Mouse (Mus musculus): Measurements from ENCODE around the gene Ugt1a10.

The Ugt1a10 gene

GRCm38 (mm10) chr1:88217576-88217975 lies 162.4 kb downstream of the Ugt1a10 start:
- no peak for TF ChIP-seq GATA4 (IDR thresholded peaks at IDR 0.05; ENCODE audit: insufficient replicate concordance, low read length)

- no peak for TF ChIP-seq GATA4 (IDR thresholded peaks at IDR 0.05; ENCODE audit: insufficient replicate concordance, low read length)
Observed at GRCm38 (mm10) chr1:88218051-88218450, 162.9 kb downstream of the Ugt1a10 start.

DNA sequence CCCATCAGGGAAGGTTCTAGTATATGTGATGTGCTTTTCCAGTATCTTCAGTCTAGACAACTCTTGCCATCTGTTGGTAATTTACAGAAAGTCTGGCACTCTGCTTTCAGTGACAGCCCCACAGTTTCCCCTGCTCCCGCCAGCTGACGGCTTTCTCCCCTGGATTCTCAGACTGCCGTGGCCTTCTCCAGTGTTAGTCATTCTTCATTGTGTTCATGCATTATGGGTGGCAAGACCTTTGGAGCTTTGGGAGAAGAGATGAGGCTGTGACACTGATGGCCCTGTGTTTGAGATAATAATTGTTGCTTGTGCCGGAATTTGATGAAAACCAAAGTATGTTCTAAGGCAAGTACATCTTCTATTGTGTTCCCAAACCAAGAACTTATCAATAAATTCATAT lies 163.4 kb downstream of the Ugt1a10 start:
- no peak for TF ChIP-seq GATA4 (IDR thresholded peaks at IDR 0.05; ENCODE audit: insufficient replicate concordance, low read length)

DNA sequence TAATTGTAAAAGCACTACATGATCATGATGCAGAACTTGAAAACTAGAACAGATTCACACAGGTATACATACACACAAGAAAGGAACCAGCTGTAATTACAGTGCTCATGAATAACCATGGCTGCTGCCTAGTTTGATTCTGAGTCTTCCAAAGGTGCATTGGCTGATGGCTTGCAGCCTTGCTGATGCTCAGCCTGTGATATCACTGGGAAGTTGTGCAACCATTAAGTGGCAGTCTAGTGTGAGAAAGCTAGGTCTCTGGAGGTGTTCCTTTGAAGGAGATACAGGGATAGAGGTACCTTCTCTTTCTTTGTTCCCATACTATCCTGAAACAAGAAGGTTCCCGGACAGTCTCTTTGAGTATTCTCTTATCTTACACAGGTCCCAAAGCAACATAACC lies 163.9 kb downstream of the Ugt1a10 start:
- TF ChIP-seq GATA4 (IDR thresholded peaks at IDR 0.05; ENCODE audit: insufficient replicate concordance, low read length): no peak

DNA sequence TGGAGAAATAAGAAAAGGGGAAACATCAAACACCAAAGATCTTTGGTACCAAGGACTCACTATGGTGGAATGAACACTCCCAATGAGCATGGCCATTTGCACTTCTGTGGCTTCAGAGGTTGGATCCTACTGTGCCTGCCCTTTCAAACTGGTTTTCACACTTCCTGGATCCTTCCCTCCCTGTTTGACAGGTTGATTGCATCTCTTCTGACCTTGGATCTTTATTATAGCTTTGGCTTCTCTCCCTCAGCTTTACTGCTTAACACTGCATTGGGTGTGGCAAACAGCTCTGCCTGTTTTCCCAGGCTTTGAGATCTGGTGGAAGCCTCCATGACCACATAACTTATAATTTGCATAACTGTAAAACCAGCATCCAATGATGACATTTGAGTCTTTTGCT lies 165.1 kb downstream of the Ugt1a10 start:
- TF ChIP-seq GATA4 (IDR thresholded peaks at IDR 0.05; ENCODE audit: insufficient replicate concordance, low read length): no peak

DNA sequence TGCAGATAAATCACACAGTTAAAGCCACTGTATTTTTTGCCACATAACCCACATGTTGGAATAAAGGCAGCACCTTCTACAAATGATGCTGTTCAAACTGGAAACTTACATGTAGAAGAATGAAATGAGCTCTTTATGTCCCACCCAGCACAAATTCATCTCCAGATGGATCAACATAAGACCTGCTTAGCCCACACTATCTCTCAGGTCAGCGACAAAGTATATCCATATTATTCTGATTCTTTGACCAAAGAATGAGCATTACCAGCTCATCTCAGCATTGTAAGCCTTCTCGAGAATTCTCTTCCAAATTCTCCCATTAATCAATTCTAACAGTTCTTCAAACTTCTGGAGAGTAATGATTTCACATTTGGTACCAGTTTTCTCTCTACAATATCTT lies 167.0 kb downstream of the Ugt1a10 start:
- no peak for TF ChIP-seq GATA4 (IDR thresholded peaks at IDR 0.05; ENCODE audit: insufficient replicate concordance, low read length)

GRCm38 (mm10) chr1:88223591-88223990 lies 168.4 kb downstream of the Ugt1a10 start:
- TF ChIP-seq GATA4 (IDR thresholded peaks at IDR 0.05; ENCODE audit: insufficient replicate concordance, low read length): no peak

- TF ChIP-seq GATA4 (IDR thresholded peaks at IDR 0.05; ENCODE audit: insufficient replicate concordance, low read length): no peak
Observed at GRCm38 (mm10) chr1:88224029-88224776, 169.0 kb downstream of the Ugt1a10 start.

- TF ChIP-seq GATA4 (IDR thresholded peaks at IDR 0.05; ENCODE audit: insufficient replicate concordance, low read length): no peak
Observed at GRCm38 (mm10) chr1:88225741-88226140, 170.6 kb downstream of the Ugt1a10 start.

DNA sequence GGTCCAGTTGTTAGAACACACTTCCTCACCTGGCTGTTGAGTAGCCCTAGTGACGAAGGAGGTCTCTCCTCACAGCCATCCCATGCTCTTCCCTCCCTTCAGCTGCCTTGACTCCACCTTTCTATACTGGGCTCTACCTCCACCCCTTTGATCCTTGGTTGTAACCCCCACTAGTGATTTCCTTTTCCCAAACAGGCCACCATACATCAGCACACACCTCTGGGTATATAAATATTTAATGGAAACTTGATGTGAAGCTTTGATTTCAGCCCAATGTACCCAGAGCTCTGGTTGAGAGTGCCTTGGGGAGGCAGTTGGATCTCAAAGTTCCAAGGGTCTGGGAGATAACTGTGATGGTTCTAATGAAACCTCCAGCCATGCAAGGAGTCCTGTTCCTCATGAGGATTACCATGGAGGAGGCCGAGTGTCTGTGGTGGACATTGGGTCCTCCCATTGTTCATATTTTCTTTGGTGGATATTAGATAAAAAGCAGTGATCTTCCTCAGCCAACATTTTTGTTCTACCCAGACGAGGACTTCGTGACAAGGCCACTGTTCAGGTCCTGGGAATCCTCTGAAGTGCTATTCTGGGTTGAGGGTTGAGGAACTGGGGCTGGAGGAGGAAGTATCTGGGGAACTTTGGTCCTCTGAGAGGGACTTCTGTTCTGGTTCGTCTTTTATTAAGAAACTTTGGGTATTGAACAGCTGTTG lies 171.6 kb downstream of the Ugt1a10 start, which contains the start of gene Mroh2a:
Gene Mroh2a, plus strand, starts transcription at position 317 of the 710 bp plus-strand sequence.
- no peak for TF ChIP-seq GATA4 (IDR thresholded peaks at IDR 0.05; ENCODE audit: insufficient replicate concordance, low read length)

DNA sequence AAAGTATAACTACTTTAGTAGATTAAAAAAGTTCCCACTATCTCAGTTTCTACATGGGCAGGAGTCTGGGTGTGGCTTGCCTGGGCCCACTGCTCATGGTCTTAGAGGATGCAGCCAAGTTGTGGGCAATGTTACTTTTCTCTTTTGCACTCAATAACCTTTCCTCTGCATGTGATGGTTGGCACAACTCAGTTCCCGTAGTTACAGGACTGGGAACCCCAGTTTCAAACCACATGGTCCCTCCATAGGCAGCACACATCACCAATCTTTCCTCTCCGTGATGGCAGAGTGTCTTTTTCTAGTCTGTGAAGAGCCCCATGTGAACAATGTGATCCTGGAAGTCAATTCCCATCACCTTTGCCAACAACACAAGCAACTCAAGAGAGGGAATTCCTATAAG lies 172.3 kb downstream of the Ugt1a10 start:
- no peak for TF ChIP-seq GATA4 (IDR thresholded peaks at IDR 0.05; ENCODE audit: insufficient replicate concordance, low read length)

- no peak for TF ChIP-seq GATA4 (IDR thresholded peaks at IDR 0.05; ENCODE audit: insufficient replicate concordance, low read length)
Observed at GRCm38 (mm10) chr1:88228121-88228520, 172.9 kb downstream of the Ugt1a10 start.

DNA sequence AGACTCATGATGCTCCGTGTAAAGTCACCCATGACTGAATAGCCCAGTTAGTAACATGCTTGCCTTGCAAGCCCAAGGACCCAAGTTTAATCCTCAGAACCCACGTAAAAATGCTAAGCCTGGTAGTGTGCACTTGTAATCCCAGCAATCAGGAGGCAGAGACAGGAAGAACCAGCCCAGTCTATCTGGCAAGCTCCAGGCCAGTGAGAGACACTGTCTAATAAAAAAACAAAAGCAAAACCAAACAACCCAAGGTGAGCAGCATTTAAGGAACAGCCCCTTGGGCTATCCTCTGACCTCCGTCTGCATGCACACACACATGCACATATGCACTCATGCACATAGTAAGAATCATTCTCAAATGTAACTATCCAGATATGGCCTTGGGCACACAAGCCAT lies 174.4 kb downstream of the Ugt1a10 start:
- TF ChIP-seq GATA4 (IDR thresholded peaks at IDR 0.05; ENCODE audit: insufficient replicate concordance, low read length): no peak

DNA sequence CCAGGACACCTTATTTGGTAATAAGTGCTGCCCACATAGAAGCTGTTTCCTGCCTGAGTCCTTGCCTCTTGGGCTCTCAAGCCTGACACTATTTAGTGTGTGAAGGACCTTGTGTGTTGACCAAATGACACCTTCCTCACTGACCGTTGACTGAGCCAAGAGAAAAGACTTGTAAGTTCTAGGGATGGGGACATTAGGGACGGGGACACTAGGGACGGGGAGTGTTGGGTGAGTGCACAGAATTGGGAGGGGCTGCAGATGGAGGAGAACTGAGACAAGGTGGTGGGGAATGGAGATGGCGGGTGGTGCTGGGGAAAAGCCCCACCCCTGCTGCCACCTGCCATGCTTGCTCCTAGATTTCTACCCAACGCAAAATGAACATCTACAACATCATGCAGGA lies 174.8 kb downstream of the Ugt1a10 start:
- TF ChIP-seq GATA4 (IDR thresholded peaks at IDR 0.05; ENCODE audit: insufficient replicate concordance, low read length): no peak

DNA sequence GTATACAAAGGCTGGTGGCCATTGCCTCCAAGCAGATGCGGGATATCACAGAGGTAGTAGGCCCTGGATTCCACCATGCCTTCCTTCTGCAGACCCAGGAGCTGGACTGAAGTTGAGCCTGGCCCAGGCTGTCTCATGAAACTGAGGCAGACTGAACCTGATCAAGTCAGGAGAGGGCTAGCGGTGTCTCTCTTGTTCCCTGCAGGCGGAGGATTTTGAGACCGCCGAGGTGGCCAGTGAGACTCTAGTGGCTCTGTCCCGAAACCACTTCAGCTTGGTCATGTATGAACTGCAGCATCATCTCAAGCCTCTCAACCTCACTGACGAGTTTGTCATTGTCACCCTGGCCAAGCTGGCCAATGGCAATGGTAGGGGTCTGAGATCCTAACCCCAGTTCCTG lies 175.2 kb downstream of the Ugt1a10 start:
- no peak for TF ChIP-seq GATA4 (IDR thresholded peaks at IDR 0.05; ENCODE audit: insufficient replicate concordance, low read length)

DNA sequence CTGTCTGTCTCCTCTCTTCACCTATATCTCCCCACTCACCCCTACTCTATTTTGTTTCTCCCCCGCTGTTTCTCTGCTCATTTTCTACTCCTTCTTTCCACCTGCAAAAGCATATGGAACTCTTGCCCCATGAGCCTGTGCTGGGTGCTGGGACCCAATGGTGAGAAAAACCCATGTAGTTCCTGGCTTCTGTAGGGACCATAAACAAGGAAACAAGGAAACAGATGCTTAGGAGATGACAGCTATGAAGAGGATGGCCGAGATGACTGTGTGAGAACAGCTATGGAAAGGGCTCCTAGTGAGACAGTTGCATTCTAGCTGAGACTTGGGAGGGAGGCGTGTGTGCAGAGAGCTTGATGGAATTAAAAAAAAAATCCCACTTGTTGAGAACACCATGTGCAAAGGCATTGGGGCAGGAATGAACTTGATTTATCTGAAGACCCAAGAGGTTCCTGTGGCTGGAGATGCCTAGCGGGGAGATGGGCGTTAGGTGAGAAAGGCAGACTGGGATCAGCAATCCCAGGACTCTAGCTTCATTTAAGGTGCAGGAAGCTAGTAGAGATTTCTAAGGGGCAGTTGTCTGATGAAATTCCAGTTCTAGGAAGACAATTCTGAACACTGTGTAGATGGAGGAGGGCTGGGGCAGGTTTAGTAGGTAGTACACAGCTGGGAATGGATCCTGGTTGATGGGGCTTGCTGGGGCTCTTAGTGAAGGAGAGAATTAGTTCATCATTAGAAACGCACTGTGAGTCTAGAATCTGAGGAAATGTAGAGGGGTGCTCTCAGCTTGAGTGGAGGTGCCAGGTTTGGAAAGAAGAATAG lies 176.0 kb downstream of the Ugt1a10 start:
- TF ChIP-seq GATA4 (IDR thresholded peaks at IDR 0.05; ENCODE audit: insufficient replicate concordance, low read length): no peak

All from liver, adult (tissue).